Mouse (Mus musculus): ENCODE results near the gene Srsf2.
"Not testable (repeated sequence)": the region's sequence is repeated elsewhere in the genome, so short reads cannot be mapped to it uniquely, and the experiment has no call there.

The Srsf2 gene

GRCm38 (mm10) chr11:116853512-116853928 lies 626 bp upstream of the Srsf2 start:
- peak; percentile 89 for DNase-seq (ENCODE audit: low read depth, low spot score)

GRCm38 (mm10) chr11:116852291-116852890 lies 503 bp downstream of the Srsf2 start, which contains the start of gene Mfsd11:
Gene Mfsd11, plus strand, starts transcription at chr11:116852440.
- no peak for DNase-seq (ENCODE audit: low read depth, low spot score)

GRCm38 (mm10) chr11:116851576-116852290 lies 1.2 kb downstream of the Srsf2 start:
- DNase-seq (ENCODE audit: low read depth, low spot score): no peak

- no peak for DNase-seq (ENCODE audit: low read depth, low spot score)
Measured at GRCm38 (mm10) chr11:116850833-116851477, 1.9 kb downstream of the Srsf2 start.

- DNase-seq (ENCODE audit: low read depth, low spot score): no peak
Measured at GRCm38 (mm10) chr11:116850085-116850484, 2.8 kb downstream of the Srsf2 start.

- no peak for DNase-seq (ENCODE audit: low read depth, low spot score)
Measured at GRCm38 (mm10) chr11:116849587-116849986, 3.3 kb downstream of the Srsf2 start.

GRCm38 (mm10) chr11:116848877-116849178 lies 4.1 kb downstream of the Srsf2 start:
- not testable (repeated sequence) for DNase-seq (ENCODE audit: low read depth, low spot score)

- no peak for DNase-seq (ENCODE audit: low read depth, low spot score)
Measured at GRCm38 (mm10) chr11:116848086-116848876, 4.6 kb downstream of the Srsf2 start.

- no peak for DNase-seq (ENCODE audit: low read depth, low spot score)
Measured at GRCm38 (mm10) chr11:116847187-116848085, 5.5 kb downstream of the Srsf2 start.

GRCm38 (mm10) chr11:116846593-116847181 lies 6.2 kb downstream of the Srsf2 start:
- no peak for DNase-seq (ENCODE audit: low read depth, low spot score)

GRCm38 (mm10) chr11:116843261-116844233 lies 9.3 kb downstream of the Srsf2 start, which contains the start of the genes Mettl23 and Jmjd6:
Gene Mettl23, plus strand, starts transcription at chr11:116843278.
Gene Jmjd6, minus strand, starts transcription at chr11:116843449.
- peak; percentile 98 for DNase-seq (ENCODE audit: low read depth, low spot score)

- DNase-seq (ENCODE audit: low read depth, low spot score): no peak
Measured at GRCm38 (mm10) chr11:116842531-116843260, 10.2 kb downstream of the Srsf2 start.

GRCm38 (mm10) chr11:116840748-116841147 lies 12.1 kb downstream of the Srsf2 start:
- no peak for DNase-seq (ENCODE audit: low read depth, low spot score)

GRCm38 (mm10) chr11:116839601-116840000 lies 13.3 kb downstream of the Srsf2 start:
- no peak for DNase-seq (ENCODE audit: low read depth, low spot score)

- DNase-seq (ENCODE audit: low read depth, low spot score): no peak
Measured at GRCm38 (mm10) chr11:116838936-116839335, 14.0 kb downstream of the Srsf2 start.

GRCm38 (mm10) chr11:116837441-116837840 lies 15.5 kb downstream of the Srsf2 start:
- DNase-seq (ENCODE audit: low read depth, low spot score): no peak

- DNase-seq (ENCODE audit: low read depth, low spot score): no peak
Measured at GRCm38 (mm10) chr11:116836283-116836682, 16.6 kb downstream of the Srsf2 start.

GRCm38 (mm10) chr11:116834954-116835353 lies 17.9 kb downstream of the Srsf2 start:
- DNase-seq (ENCODE audit: low read depth, low spot score): no peak

Measured in telencephalon, adult 2 months (tissue).